Mouse (Mus musculus) lung, postnatal 0 days (tissue): ENCODE results near the gene Laptm5.

Source experiments
- CTCF ChIP-seq: IDR thresholded peaks from 2 replicates; pipeline ENCODE4 v1.5.1; 2016; ENCODE audit warnings: antibody characterized with exemption, mild to moderate bottlenecking
- EP300 ChIP-seq: IDR thresholded peaks from 2 replicates; pipeline ENCODE4 v1.6.1; 2016; ENCODE audit warnings: antibody characterized with exemption, mild to moderate bottlenecking, control low read depth

DNA sequence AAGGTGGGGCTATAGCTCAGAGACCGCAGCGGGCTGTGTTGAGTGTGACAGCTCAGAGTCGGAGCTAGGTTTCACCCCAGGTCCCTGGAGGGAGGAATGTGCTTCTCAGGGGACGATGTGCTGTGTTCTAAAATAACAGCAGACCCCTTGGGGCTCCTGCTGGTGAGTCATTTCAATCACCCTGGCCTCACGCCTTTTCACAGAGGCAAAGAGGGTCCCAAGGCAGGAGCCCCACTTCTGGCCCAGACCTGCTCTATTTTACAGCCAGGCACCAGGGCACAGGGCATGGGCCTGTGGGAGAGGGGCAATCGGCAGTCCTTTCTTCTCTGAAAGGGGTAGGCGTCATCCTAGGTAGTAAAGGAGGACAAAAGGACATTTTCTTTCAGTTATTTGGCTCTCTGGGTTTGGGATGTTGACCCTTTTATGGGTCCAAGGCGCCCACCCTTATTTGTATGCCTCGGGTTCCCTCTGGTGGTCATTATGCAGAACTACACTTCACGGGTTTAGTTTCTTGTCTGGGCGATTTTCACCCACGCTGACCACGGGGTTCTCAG lies 34.2 kb downstream of the Laptm5 start:
- TF ChIP-seq CTCF, result peak; percentile 82
- TF ChIP-seq EP300, result no peak
